21 mouse cellular contexts compared by ENCODE assay signal in genomic region chr11:64442701-64443100, GRCm38 (mm10). TPM values are rescaled to one million over a fixed set of nuclear protein-coding genes. Genes with fewer than 3 reads are reported as not detected.
"Had no signal": no experiment of that assay in that cellular context is flagged by ENCODE, and none has a peak within 500 bp of the region (broad histone marks: within the 10 kb centered on the region; RNA-seq: fewer than 3 reads in every experiment).

No protein-coding gene starts in this region.

- ATAC-seq: hindbrain, embryonic 16.5 days; inflammation-experienced regulatory T-cells, adult 6 months; intestine, embryonic 15.5 days; intestine, postnatal 0 days; liver, embryonic 12.5 days had no signal

- DNase-seq: gastrocnemius, adult 2 months; gastrocnemius, postnatal 10 days; gastrocnemius, postnatal 25 days had no signal

- H3K36me3 ChIP-seq: heart, embryonic 10.5 days; heart, embryonic 12.5 days; hindbrain, embryonic 10.5 days; hindbrain, embryonic 12.5 days; intestine, embryonic 15.5 days; limb, embryonic 15.5 days; liver, embryonic 12.5 days had no signal

- H3K4me2 ChIP-seq: hindbrain, embryonic 12.5 days; liver, embryonic 12.5 days had no signal

- H3K9me3 ChIP-seq: heart, embryonic 10.5 days; heart, embryonic 12.5 days; hindbrain, embryonic 10.5 days; hindbrain, embryonic 12.5 days; intestine, embryonic 15.5 days; limb, embryonic 15.5 days; liver, embryonic 12.5 days had no signal

- H3K27ac ChIP-seq: gastrocnemius, adult 2 months; heart, embryonic 10.5 days; hindbrain, embryonic 10.5 days; hindbrain, embryonic 12.5 days; hindbrain, embryonic 14.5 days; intestine, embryonic 15.5 days; layer of hippocampus, adult 2 months; left cerebral cortex, adult 2 months; limb, embryonic 15.5 days; liver, embryonic 12.5 days; liver, embryonic 14.5 days had no signal

- H3K4me3 ChIP-seq: gastrocnemius, adult 2 months; heart, embryonic 10.5 days; heart, embryonic 12.5 days; hindbrain, embryonic 10.5 days; hindbrain, embryonic 12.5 days; intestine, embryonic 15.5 days; layer of hippocampus, adult 2 months; left cerebral cortex, adult 2 months; limb, embryonic 15.5 days; liver, embryonic 12.5 days had no signal

- H3K4me1 ChIP-seq: intestine, embryonic 15.5 days; liver, embryonic 12.5 days had no signal

- H3K9ac ChIP-seq: heart, embryonic 12.5 days; hindbrain, embryonic 12.5 days; hindbrain, embryonic 14.5 days; intestine, embryonic 15.5 days; limb, embryonic 15.5 days; liver, embryonic 12.5 days; liver, embryonic 14.5 days had no signal

RNA-seq across cellular contexts. Expression of gene F930015N05Rik, which starts 6.2 kb away (rescaled TPM):
- total RNA-seq: gastrocnemius, adult 2 months; gastrocnemius, postnatal 25 days; granulocyte monocyte progenitor cell, adult 5-6 weeks; heart, postnatal 4 days; liver, adult 2 months had no signal
- polyA plus RNA-seq: heart, embryonic 12.5 days; heart, embryonic 16.5 days; inflammation-experienced regulatory T-cells, adult 6 months; intestine, postnatal 0 days; liver, adult 2 months had no signal

RNA-seq across cellular contexts. Expression of gene Hs3st3a1, which starts 7.6 kb away (rescaled TPM):
- total RNA-seq: granulocyte monocyte progenitor cell, adult 5-6 weeks had no signal
- polyA plus RNA-seq: inflammation-experienced regulatory T-cells, adult 6 months had no signal
